Mouse (Mus musculus): ENCODE measurements around the gene Mcts2.

GRCm38 (mm10) chr2:152727795-152728510 is 41.1 kb downstream of the Mcts2 start:
- TF ChIP-seq EP300 (IDR thresholded peaks at IDR 0.05; ENCODE audit: insufficient read depth, low read depth, low read length) = peak; percentile 68; the same call in 1 of the 2 replicates
- no peak for TF ChIP-seq CTCF (IDR thresholded peaks at IDR 0.05; ENCODE audit: low read depth, low read length)
- no peak for TF ChIP-seq POLR2A (IDR thresholded peaks at IDR 0.05; ENCODE audit: insufficient read depth, low read length)

Data from ES-Bruce4 (cell line).